Mouse (Mus musculus) thymus, adult 18-20 months (tissue): Measurements from ENCODE around the gene Syn3.

Experiments
- DNase-seq, 2 experiments: peaks; one replicate each; pipeline ENCODE4 v3.0.0; 2022; ENCODE audit warnings: mixed read lengths in 2 of 2

The Syn3 gene

DNA sequence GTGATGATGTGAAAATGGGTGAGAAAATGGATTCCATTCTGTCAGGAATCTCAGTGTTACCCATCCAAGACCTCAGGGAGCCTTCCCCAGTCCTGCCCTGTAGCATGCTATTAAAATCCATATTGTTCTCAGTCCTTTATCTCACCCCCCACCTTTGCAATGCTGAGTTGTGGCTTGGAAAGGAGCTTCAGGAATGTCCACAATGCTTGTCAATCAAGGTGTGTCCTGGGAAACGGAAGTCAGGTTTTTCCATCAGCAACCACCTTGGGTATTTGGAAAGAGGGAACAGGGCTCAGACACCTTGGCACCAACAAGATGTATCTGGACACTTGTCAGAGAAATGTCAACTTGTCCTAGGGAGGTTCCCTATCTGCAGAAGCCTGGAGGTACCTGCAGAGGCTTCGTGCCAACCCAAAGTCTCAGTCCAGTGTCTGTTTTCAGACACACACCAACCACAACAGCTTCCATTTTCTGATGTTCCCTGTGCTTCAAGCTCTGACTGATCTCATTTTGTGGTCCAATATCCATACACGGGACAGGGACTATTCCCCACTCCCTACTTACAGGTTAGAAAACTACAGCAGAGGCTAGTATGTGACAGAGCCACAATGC, 302.2 kb downstream of the Syn3 start:
- no peak for DNase-seq

- no peak for DNase-seq
These were observed 304.0 kb downstream of the Syn3 start for GRCm38 (mm10) chr10:86194722-86195121.

DNA sequence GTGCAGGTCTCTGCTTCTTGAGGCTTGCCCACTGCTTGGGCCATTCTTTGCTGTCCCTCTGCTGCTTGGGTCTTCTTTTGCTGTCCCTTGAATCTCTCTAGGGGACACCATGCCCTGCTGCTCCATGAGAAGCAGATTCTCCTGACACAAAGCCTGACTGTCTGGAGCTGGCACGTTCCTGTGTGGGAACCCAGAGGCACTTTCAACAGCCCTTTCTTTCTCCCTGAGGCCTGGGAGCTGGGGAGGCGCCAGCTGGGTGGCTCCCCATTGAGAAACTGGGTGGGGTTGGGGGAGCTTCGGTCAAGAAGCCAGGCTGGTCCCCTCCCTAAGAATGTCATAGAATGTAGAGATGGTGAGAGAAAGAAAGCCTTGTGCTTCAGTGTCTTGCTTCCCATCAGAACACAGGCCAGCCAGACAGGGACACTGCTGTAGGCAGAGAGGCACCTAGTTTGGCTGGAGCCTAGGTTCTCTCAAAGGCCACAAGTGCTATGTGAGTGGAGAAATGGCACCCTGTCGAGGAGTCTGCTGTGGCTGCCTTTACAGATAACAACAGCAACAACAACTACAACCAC, 304.7 kb downstream of the Syn3 start:
- no peak for DNase-seq

DNA sequence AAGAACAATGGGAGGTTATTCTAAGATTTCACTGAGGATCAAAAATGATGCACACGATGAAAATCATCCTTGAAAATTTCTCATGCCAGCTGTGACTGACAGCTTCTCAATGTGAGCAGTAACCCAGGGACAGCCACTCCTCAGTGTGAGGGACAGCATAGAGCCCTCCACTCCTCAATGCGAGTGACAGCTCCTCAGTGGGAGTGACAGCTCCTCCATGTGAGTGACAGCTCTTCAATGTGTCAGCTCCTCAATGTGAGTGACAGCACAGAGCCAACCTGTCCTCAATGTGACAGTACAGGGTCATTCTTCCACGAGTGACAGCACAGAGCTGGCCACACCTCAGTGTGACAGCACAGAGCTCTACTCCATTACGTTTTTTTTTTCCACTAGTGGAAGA, 310.1 kb downstream of the Syn3 start:
- no peak for DNase-seq

- no peak for DNase-seq
These were observed 310.8 kb downstream of the Syn3 start for GRCm38 (mm10) chr10:86187881-86188280.

DNA sequence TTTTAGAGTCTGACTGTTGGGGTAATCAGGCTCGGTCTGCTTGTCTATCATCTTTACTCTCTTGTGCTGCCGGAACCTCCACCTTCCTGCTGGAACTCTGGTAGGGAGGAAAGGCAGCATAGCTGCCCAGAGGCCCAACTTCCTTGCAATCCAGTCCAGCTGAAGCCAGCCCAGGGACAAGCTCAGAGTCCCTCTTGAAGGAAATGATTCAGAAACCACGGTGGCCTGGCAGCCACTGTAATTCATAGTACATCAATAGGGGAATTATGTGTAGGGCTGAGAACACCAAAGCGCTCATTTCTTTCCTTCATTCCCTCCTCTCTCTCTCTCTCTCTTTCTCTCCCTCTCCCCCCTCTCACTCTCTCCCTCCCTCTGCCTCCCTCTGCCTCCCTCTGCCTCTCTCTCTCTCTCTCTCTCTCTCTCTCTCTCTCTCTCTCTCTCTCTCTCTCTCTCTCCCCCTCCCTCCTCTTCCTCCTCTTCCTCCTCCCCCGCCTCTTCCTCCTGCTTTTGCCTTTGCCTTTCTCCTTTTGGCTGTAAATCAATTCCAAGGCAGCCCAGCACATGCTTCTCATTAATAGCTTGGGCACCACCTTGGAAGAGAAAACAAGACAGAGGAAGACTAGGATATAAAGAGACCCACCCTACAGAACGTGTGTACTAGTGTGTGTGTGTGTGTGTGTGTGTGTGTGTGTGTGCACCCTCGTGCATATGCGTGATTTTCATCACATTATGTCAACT, 315.4 kb downstream of the Syn3 start:
- DNase-seq: no peak

GRCm38 (mm10) chr10:86182183-86182805, 316.4 kb downstream of the Syn3 start:
- no peak for DNase-seq

DNA sequence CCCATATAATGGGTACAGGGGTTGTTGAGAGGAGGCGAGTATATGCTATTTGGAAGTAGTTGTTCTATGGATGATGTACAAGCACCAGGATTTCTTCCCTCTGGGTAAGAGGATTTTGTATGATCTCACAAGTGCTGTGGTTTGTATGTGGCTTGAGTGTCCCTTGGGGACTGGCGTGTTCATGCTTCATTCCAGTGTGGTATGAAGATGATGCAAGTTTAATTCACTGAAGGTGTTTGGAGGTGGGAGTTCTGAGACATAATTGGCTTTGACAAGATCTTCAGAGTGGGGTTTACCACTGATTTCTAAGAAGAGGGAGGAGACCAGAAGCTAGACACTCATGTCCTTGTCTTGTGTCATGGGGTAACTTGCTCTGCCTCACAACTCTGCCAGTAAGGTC, 322.3 kb downstream of the Syn3 start:
- no peak for DNase-seq

- DNase-seq: no peak
These were observed 324.7 kb downstream of the Syn3 start for GRCm38 (mm10) chr10:86174017-86174416.

GRCm38 (mm10) chr10:86173284-86173683, 325.4 kb downstream of the Syn3 start:
- DNase-seq: no peak

DNA sequence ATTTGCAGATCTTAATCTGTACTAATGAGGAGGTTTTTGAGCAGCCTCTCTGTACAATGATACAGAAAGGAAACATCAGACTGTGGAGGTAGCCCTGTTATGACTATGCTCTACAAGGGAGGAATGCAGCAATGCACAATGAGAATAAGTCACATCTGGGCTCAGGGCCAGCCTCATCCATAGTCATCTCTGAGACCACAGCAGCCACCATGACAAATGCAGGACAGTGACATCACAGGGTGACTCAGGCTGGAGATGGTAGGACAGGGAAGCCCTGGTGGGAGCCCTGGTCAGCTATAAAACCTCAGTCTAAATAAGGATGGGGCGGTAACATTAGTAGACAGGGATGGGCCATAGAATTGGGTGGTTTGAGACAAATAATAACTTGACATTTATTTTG, 327.4 kb downstream of the Syn3 start:
- DNase-seq: no peak

DNA sequence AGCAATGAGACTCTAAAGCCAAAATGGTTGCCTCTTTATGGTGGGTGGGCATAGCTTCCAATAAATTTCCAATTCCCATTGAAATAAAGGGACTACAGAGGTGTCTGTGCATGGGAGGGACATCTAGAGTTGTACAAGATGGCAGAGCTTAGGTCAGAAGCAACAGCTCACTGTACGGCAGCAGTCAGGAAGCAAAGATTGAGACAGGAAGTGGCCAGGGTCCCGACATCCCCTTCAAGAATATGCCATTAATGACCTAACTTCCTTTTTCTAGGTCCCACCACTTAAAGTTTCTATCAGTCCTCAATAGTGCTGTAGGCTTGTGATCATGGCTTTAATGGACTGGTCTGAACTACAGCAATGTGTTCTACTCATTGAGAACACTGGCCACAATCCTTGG, 330.6 kb downstream of the Syn3 start:
- DNase-seq: no peak

GRCm38 (mm10) chr10:86166854-86167268, 331.8 kb downstream of the Syn3 start:
- no peak for DNase-seq

DNA sequence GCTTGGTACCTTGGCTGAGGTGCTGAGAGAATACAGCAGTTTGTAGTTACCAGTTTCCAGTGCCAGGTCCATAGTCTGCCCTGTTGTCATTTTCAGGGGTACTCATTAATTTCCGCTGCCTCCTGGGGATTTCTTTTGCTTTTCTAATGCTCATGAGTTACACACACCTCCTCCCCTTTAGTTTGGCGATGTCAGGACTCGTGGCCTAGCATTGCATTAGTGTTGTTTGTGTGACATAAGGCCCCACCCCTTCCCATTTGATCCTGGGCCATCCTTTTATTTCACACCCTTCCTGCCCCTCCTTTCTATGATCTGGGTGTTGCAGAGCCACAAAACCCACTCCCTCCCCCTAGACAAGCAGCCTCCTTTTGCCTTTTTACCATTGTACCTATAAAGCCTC, 334.6 kb downstream of the Syn3 start:
- no peak for DNase-seq

DNA sequence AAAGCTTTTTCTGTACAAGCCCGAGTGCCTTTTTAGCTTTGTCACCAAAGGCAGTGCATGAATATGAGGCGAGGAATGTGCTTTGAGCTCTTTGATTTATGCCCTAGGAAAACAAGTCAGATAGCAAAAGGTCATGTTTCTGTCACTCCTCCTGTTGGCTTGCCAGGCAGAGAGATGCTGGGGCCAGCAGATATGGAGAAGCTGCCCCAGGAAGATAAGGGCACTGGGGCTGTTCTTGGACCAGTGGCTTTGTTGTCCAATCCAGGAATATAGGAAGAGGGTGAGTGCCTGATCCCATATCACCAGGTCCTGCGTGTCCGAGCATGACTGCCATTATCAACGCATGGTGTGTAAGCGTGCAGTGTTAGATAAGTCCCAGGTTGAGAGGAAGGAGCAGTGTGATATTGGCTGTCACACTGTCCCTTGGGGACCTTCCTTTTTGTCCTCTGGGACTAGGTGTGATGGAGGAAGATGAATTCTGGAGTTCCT, 336.9 kb downstream of the Syn3 start:
- no peak for DNase-seq

DNA sequence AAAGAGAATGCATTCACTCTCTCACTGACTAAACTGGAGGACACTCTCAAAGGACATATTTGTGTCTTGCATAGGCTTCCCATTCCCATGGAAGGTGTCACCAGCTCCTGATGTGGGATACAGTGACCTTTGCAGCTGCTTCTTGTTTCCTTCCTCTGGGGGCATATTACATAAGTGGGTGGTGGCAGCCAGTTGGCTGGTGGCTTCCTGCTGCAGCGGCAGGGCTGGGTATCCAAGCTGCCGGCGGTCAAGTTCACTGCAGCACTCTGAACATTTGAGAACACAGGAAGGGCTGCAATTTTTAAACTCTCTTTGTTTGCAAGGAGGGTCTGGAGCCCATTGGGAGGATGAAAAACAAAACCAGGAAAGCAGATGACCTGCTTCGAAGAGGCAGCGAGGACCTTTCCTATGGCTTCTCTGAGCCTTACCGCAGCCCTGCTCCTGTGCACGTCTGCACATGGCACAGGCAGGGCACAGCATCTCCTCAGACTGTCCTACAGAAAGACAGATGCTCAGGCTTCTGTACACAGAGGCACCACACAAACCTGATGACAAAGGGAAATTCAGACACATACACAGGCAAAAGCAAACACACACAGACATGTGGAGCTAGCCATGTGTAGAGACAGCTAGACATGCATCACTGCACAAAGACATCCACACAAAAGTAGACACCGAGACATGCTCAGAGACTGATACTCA, 340.3 kb downstream of the Syn3 start:
- DNase-seq: no peak

GRCm38 (mm10) chr10:86155344-86155743, 343.4 kb downstream of the Syn3 start:
- DNase-seq: no peak

DNA sequence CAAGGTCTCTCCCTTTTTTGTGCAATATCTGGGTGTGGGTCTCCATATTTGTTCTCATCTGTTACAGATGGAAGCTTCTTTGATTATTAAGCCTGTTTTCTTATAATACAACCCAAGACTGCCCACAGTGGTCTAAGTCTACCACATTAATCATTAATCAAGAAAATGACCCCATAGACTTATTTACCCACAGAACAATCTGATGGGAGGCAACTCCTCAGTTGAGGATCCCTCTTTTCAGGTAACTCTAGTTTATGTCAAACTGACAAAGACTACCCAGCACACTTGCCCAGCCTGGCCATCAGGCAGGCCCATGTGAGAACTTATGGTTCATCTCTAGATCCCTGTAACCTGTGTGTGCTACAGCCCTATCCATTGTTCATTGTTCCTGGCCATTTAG, 345.5 kb downstream of the Syn3 start:
- no peak for DNase-seq

GRCm38 (mm10) chr10:86151357-86151756, 347.3 kb downstream of the Syn3 start:
- DNase-seq: no peak

DNA sequence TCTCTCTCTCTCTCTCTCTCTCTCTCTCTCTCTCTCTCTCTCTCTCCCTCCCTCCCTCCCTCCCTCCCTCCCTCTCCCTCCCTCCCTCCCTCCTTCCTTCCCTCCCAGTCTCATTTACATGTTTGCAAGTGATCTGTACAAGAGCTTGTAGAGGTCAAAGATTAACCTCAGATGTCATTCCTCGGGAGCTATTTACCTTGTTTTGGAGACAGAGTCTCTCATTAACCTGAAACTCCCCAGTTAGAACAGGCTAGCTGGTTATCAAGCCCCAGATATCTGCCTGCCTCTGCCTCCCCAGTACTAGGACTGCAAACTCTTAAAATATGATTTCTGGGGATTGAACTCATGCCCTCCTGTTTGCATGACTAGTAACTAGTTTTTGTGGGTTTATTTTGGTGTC, 348.6 kb downstream of the Syn3 start:
- no peak for DNase-seq

GRCm38 (mm10) chr10:86149029-86149818, 349.5 kb downstream of the Syn3 start:
- DNase-seq: no peak

DNA sequence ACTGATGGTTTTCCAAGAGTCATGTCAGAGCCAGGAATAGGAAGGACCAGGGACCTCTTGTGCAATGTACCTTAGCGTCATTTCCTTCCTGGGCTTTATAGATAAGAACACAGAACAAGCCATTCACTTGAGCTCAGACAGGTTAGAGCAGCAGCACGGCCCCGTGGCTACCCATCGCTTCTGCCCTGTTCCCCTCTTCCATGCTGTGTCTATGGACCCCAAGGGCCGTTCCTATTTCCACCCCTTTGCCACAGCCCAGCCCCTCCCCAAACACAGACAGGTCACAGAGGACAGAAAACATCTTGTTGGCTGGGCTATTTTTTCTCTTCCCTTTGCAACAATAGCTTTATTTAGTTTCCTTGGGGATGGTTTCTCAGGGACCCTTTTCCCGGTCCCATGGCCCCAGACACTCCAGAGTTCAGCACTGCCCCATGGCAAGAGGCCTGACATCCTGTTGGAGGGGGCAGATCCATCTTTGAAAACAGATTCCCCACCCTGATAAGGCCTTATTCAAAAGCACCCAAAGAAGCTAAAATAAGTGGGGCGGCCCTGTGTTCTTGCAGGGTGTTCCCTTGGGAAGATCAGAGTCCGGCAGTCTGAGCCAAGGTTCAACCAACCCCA, 359.5 kb downstream of the Syn3 start:
- no peak for DNase-seq
